Mouse (Mus musculus): ENCODE measurements around the gene Pax8. TPM values are rescaled to one million over a fixed set of nuclear protein-coding genes. Genes with fewer than 3 reads are reported as not detected.
A peak's percentile ranks its signal among the peaks of the same experiment; 100 is the strongest.

Pax8 gene
- polyA plus RNA-seq, 1 experiment from 2014 or later, result 0.62 TPM

GRCm38 (mm10) chr2:24488660-24489059, 13.3 kb upstream of the Pax8 start:
- DNase-seq (ENCODE audit: low spot score), result no peak

GRCm38 (mm10) chr2:24487056-24487825, 11.8 kb upstream of the Pax8 start:
- no peaks in the 10 kb centered on the region for H3K27me3 ChIP-seq (replicated peaks; ENCODE audit: control insufficient read depth, insufficient read depth, low read length)
- H3K4me2 ChIP-seq, result no peak overlapping the region
- no peaks in the 10 kb centered on the region for H3K9me3 ChIP-seq (ENCODE audit: control insufficient read depth, low read length)
- no peak for DNase-seq (ENCODE audit: low spot score)
- WGBS, result 58% methylated on average over 4 of the region's 4 CpGs
- H3K4me1 ChIP-seq (replicated peaks; ENCODE audit: control insufficient read depth, insufficient read depth, low read length), result no peaks in the 10 kb centered on the region
- no peak overlapping the region for H3K9ac ChIP-seq (ENCODE audit: low read depth, low read length)
- no peaks in the 10 kb centered on the region for H3K36me3 ChIP-seq (ENCODE audit: control insufficient read depth, insufficient read depth, low read length)
- H3K27ac ChIP-seq (ENCODE audit: low read depth, low read length), result no peak overlapping the region
- ATAC-seq (replicated peaks; ENCODE audit: low FRiP score), result no peak
- H3K4me3 ChIP-seq (ENCODE audit: low read depth, low read length), result no peak overlapping the region

More at GRCm38 (mm10) chr2:24488660-24489059, 13.3 kb upstream of the Pax8 start:
- Histone ChIP-seq H3K4me2 (no peak overlapping the region), H3K9me3 (ENCODE audit: control insufficient read depth, low read length) (no peaks in the 10 kb centered on the region), H3K4me3 (ENCODE audit: low read depth, low read length) (no peak overlapping the region), H3K36me3 (ENCODE audit: control insufficient read depth, insufficient read depth, low read length) (no peaks in the 10 kb centered on the region), H3K9ac (ENCODE audit: low read depth, low read length) (no peak overlapping the region), H3K27ac (ENCODE audit: low read depth, low read length) (no peak overlapping the region), H3K27me3 (replicated peaks; ENCODE audit: control insufficient read depth, insufficient read depth, low read length) (no peaks in the 10 kb centered on the region), H3K4me1 (replicated peaks; ENCODE audit: control insufficient read depth, insufficient read depth, low read length) (no peaks in the 10 kb centered on the region)
- WGBS, result 63% methylated on average over 3 of the region's 3 CpGs
- ATAC-seq (replicated peaks; ENCODE audit: low FRiP score), result no peak

DNA sequence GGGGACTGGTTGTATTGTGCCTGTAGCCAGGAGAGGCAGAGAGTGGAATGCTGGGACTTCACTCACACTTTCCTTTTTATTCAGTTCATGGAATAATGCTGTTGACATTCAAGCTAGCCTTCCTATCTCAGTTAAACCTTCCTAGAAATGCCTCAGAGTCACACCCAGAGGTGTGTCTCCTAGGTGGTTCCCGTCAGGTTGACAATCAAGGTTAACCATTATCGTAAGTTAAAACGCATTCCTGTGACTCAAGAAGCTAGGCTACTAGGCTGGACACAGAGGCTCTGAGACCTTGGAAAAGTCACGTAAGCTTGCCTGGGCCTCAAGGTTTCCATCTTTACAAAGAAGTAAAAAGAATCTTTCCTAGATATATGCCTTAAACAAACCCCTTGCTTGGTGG, 10.0 kb upstream of the Pax8 start:
- Histone ChIP-seq H3K4me1 (replicated peaks; ENCODE audit: control insufficient read depth, insufficient read depth, low read length) (no peaks in the 10 kb centered on the region), H3K4me2 (no peak overlapping the region), H3K9ac (ENCODE audit: low read depth, low read length) (no peak overlapping the region), H3K36me3 (ENCODE audit: control insufficient read depth, insufficient read depth, low read length) (no peaks in the 10 kb centered on the region), H3K4me3 (ENCODE audit: low read depth, low read length) (no peak overlapping the region), H3K9me3 (ENCODE audit: control insufficient read depth, low read length) (no peaks in the 10 kb centered on the region), H3K27me3 (replicated peaks; ENCODE audit: control insufficient read depth, insufficient read depth, low read length) (no peaks in the 10 kb centered on the region), H3K27ac (ENCODE audit: low read depth, low read length) (no peak overlapping the region)
- ATAC-seq (replicated peaks; ENCODE audit: low FRiP score), result no peak
- WGBS, result 83% methylated on average over 4 of the region's 4 CpGs
- no peak for DNase-seq (ENCODE audit: low spot score)

DNA sequence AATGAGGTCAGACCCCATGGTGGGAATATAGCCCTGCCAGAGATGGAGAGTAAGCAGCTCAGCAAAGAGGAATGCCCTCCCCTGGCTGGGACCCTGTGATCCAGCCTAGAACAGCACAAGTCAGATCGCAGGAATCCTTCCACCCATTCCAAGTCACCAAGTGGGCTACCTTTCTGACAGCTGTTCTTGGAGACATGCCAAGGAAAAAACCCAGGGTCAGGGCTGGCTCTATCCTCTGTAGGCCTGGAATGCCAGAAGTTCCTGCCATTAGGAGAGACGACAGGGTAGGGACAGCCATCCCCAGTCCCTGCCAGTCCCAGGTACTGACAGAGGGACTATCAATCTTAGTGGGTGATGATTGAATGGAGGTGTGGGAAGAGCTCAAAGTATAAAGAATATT, 4.5 kb upstream of the Pax8 start:
- Histone ChIP-seq H3K4me3 (ENCODE audit: low read depth, low read length) (no peak overlapping the region), H3K27ac (ENCODE audit: low read depth, low read length) (no peak overlapping the region), H3K4me2 (no peak overlapping the region), H3K27me3 (replicated peaks; ENCODE audit: control insufficient read depth, insufficient read depth, low read length) (peaks cover 24% of the 10 kb centered on the region), H3K36me3 (ENCODE audit: control insufficient read depth, insufficient read depth, low read length) (no peaks in the 10 kb centered on the region), H3K9ac (ENCODE audit: low read depth, low read length) (no peak overlapping the region), H3K4me1 (replicated peaks; ENCODE audit: control insufficient read depth, insufficient read depth, low read length) (no peaks in the 10 kb centered on the region), H3K9me3 (ENCODE audit: control insufficient read depth, low read length) (no peaks in the 10 kb centered on the region)
- DNase-seq (ENCODE audit: low spot score) (no peak), ATAC-seq (replicated peaks; ENCODE audit: low FRiP score) (no peak)
- 57% methylated on average over 2 of the region's 2 CpGs for WGBS

GRCm38 (mm10) chr2:24479151-24479550, 3.8 kb upstream of the Pax8 start:
- ATAC-seq (replicated peaks; ENCODE audit: low FRiP score) (no peak), DNase-seq (ENCODE audit: low spot score) (no peak)
- H3K36me3 ChIP-seq (ENCODE audit: control insufficient read depth, insufficient read depth, low read length), result no peaks in the 10 kb centered on the region
- no peaks in the 10 kb centered on the region for H3K4me1 ChIP-seq (replicated peaks; ENCODE audit: control insufficient read depth, insufficient read depth, low read length)
- H3K4me3 ChIP-seq (ENCODE audit: low read depth, low read length), result no peak overlapping the region
- H3K9ac ChIP-seq (ENCODE audit: low read depth, low read length), result no peak overlapping the region
- H3K27me3 ChIP-seq (replicated peaks; ENCODE audit: control insufficient read depth, insufficient read depth, low read length), result peaks cover 31% of the 10 kb centered on the region
- 22% methylated on average over 1 of the region's 1 CpGs for WGBS
- H3K9me3 ChIP-seq (ENCODE audit: control insufficient read depth, low read length), result no peaks in the 10 kb centered on the region
- no peak overlapping the region for H3K27ac ChIP-seq (ENCODE audit: low read depth, low read length)
- H3K4me2 ChIP-seq, result no peak overlapping the region

GRCm38 (mm10) chr2:24478611-24479010, 3.2 kb upstream of the Pax8 start:
- H3K4me1 ChIP-seq (replicated peaks; ENCODE audit: control insufficient read depth, insufficient read depth, low read length), result no peaks in the 10 kb centered on the region
- peaks cover 37% of the 10 kb centered on the region for H3K27me3 ChIP-seq (replicated peaks; ENCODE audit: control insufficient read depth, insufficient read depth, low read length)
- no peak overlapping the region for H3K4me3 ChIP-seq (ENCODE audit: low read depth, low read length)
- H3K9me3 ChIP-seq (ENCODE audit: control insufficient read depth, low read length), result no peaks in the 10 kb centered on the region
- H3K4me2 ChIP-seq, result no peak overlapping the region
- no peak overlapping the region for H3K27ac ChIP-seq (ENCODE audit: low read depth, low read length)
- H3K9ac ChIP-seq (ENCODE audit: low read depth, low read length), result no peak overlapping the region
- H3K36me3 ChIP-seq (ENCODE audit: control insufficient read depth, insufficient read depth, low read length), result no peaks in the 10 kb centered on the region
- ATAC-seq (replicated peaks; ENCODE audit: low FRiP score) (no peak), DNase-seq (ENCODE audit: low spot score) (no peak)
- WGBS, result 72% methylated on average over 4 of the region's 4 CpGs

DNA sequence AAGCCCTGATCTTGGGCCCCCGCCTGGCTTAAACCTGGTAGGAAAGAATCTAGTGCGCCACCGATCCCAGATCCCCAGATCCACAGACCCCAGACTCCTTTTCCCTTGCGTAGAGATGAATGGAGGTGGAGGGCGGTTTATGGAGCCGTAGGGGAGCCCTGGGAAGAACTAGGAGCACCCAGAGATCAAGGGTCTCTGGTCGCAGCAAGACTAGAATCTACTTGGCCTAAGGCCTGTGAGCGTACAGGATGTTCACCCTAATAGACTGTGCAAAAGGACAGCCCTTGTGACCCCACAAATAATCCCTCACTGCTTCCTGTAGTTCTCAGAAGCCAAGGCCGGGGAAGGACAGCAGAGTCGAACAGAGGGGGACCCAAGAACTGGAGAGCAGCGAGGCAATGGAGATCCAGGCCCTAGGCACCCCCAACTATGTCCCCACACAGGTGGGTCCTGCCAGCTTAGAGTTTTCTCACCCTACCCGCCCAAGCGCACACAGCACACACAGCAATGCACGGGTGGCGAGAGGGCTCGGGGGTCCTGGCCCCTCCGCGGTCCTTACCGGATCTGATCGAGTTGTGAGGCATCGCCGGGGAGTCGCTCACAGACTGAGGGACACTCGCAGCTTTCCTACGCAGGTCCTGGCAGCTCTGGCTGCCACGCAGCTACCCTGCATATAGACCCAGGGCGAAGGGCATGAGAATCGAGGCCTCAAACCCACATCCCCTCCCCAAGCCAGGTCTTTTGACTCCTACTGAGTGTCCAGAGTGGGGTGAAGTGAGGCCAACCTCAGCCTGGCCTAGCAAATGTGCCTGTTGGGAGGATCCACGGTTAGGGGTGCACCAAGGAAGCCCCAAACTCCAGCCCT, 653 bp downstream of the Pax8 start:
- peaks cover 65% of the 10 kb centered on the region for H3K27me3 ChIP-seq (replicated peaks; ENCODE audit: control insufficient read depth, insufficient read depth, low read length)
- 11% methylated on average over 29 of the region's 29 CpGs for WGBS
- no peaks in the 10 kb centered on the region for H3K9me3 ChIP-seq (ENCODE audit: control insufficient read depth, low read length)
- no peak overlapping the region for H3K27ac ChIP-seq (ENCODE audit: low read depth, low read length)
- H3K9ac ChIP-seq (ENCODE audit: low read depth, low read length), result no peak overlapping the region
- no peak overlapping the region for H3K4me3 ChIP-seq (ENCODE audit: low read depth, low read length)
- no peaks in the 10 kb centered on the region for H3K4me1 ChIP-seq (replicated peaks; ENCODE audit: control insufficient read depth, insufficient read depth, low read length)
- peak overlapping the region; percentile 45 for H3K4me2 ChIP-seq
- DNase-seq (ENCODE audit: low spot score) (no peak), ATAC-seq (replicated peaks; ENCODE audit: low FRiP score) (no peak)
- H3K36me3 ChIP-seq (ENCODE audit: control insufficient read depth, insufficient read depth, low read length), result no peaks in the 10 kb centered on the region

DNA sequence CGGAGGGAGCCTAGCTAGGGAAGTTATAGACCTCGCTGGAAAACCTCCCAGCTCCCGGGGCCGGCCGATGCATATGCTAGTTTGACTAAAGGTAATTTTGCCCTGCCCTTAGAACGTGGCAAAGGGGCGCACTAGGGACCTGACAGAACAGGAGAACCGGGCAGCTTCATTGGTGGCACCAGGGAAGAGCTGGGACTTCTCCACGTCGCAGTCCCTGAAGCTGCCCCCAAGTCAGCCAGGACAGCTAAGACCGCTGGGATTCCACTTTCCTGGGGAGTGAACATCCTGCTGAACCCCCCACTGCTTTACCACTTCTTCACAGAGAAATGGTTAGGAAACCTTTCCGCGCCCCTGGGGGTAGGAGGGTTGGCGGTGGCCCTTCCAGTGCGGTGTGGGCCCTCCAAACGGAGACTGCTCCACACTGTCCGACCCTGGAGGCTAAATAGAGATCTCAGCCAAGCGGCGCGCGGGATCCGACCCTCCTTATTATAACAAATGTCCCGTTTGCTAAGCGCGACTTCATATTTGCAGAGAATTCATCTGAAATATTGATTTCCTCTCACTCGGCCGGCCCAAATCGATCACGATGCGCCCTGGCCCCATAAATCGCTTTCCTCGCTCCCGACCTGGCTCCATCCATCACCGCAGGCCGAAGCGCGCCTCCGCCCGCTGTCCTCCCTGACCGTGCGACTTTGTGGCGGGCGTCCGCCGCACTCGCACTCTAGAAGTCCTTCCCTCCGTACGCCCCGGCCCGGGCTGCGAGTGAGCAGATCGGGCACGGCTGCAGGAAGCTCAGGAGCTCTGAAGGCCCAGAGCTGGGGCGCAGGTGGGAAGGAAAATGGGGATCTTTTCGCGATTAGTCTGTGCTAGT, 1.5 kb downstream of the Pax8 start:
- no peaks in the 10 kb centered on the region for H3K4me1 ChIP-seq (replicated peaks; ENCODE audit: control insufficient read depth, insufficient read depth, low read length)
- no peak for ATAC-seq (replicated peaks; ENCODE audit: low FRiP score)
- WGBS, result 2% methylated on average over 56 of the region's 56 CpGs
- H3K27ac ChIP-seq (ENCODE audit: low read depth, low read length), result no peak overlapping the region
- no peaks in the 10 kb centered on the region for H3K36me3 ChIP-seq (ENCODE audit: control insufficient read depth, insufficient read depth, low read length)
- H3K4me2 ChIP-seq, result peak overlapping the region; percentile 45
- no peak for DNase-seq (ENCODE audit: low spot score)
- peak overlapping the region; percentile 13; the same call in 1 of the 2 replicates for H3K4me3 ChIP-seq (ENCODE audit: low read depth, low read length)
- no peaks in the 10 kb centered on the region for H3K9me3 ChIP-seq (ENCODE audit: control insufficient read depth, low read length)
- no peak overlapping the region for H3K9ac ChIP-seq (ENCODE audit: low read depth, low read length)
- peaks cover 66% of the 10 kb centered on the region for H3K27me3 ChIP-seq (replicated peaks; ENCODE audit: control insufficient read depth, insufficient read depth, low read length)

Data from liver, embryonic 11.5 days (tissue).